Mouse (Mus musculus) limb, embryonic 12.5 days (tissue): ENCODE measurements at regions not wholly inside any gene's neighbourhood (a gene's known extent, or its start where the extent isn't known, plus 50 kb on each side); places are given as distances from the start of the nearest gene placed in this dataset.

ENCODE experiments used
- ATAC-seq: fragments of 200-750 bp; cut with Nextera tagmentation; 2 replicates; pipeline ENCODE4 v1.8.0; 2017; ENCODE audit warnings: low read depth, moderate TSS enrichment; ENCODE audit not compliant: insufficient number of reproducible peaks, insufficient read depth, low FRiP score, low TSS enrichment
- H3K27ac ChIP-seq: fragments of 300-500 bp; sonication (generic); 2 replicates; pipeline ENCODE4 v1.5.1; 2016; ENCODE audit warnings: mild to moderate bottlenecking, moderate library complexity
- H3K27me3 ChIP-seq: fragments of 300-500 bp; sonication (generic); 2 replicates; pipeline ENCODE4 v1.6.1; 2016; ENCODE audit warnings: mild to moderate bottlenecking, moderate library complexity
- H3K36me3 ChIP-seq: fragments of 300-500 bp; sonication (generic); 2 replicates; pipeline ENCODE4 v1.6.1; 2016; ENCODE audit warnings: mild to moderate bottlenecking, moderate library complexity
- H3K4me1 ChIP-seq: fragments of 300-500 bp; sonication (generic); replicated peaks from 2 replicates; pipeline ENCODE4 v1.6.1; 2016
- H3K4me2 ChIP-seq: fragments of 300-500 bp; sonication (generic); 2 replicates; pipeline ENCODE4 v1.6.1; 2016; ENCODE audit warnings: mild to moderate bottlenecking, moderate library complexity
- H3K4me3 ChIP-seq: fragments of 300-500 bp; sonication (generic); replicated peaks from 2 replicates; pipeline ENCODE4 v1.5.1; 2016; ENCODE audit warnings: mild to moderate bottlenecking
- H3K9ac ChIP-seq: fragments of 300-500 bp; sonication (generic); replicated peaks from 2 replicates; pipeline ENCODE4 v1.6.1; 2016; ENCODE audit warnings: mild to moderate bottlenecking, moderate library complexity
- H3K9me3 ChIP-seq: fragments of 300-500 bp; sonication (generic); 2 replicates; pipeline ENCODE4 v1.6.1; 2016; ENCODE audit warnings: mild to moderate bottlenecking, moderate library complexity
- WGBS: fragments of 180-500 bp; shearing (Covaris S2); methylation state at CpG from one replicate; pipeline ENCODE4 v1.1.7; 2016; 5-methylcytosine and 5-hydroxymethylcytosine counted together

DNA sequence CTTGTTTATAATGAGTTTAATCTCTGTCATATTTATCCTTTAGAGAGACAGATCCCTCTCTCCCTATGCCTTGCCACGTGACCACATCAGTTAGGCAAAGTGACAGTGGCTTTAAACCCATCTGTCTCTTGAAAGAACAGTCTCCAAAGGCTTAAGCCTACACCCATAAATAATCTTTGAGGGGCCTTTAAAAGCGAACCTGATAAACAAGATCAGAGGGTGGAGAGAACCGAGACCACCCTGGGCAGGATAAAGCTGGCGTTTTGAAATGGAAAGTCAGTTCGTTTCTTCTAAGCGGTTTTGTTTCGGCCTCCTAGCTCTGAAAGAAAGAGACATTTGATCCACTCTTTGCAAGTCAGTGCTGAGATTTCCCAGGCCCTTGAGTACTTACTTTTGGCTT, 149.5 kb downstream of the Ackr3 start:
- Histone ChIP-seq H3K9me3 (no peaks in the 10 kb centered on the region), H3K27ac (peak overlapping the region; percentile 59; the same call in 1 of the 2 replicates), H3K36me3 (no peaks in the 10 kb centered on the region), H3K27me3 (no peaks in the 10 kb centered on the region), H3K4me1 (peaks cover 69% of the 10 kb centered on the region), H3K4me2 (peak overlapping the region; percentile 24; the same call in 1 of the 2 replicates), H3K9ac (no peak overlapping the region), H3K4me3 (no peak overlapping the region)
- no peak for ATAC-seq
- 8% methylated on average over 7 of the region's 7 CpGs for WGBS

DNA sequence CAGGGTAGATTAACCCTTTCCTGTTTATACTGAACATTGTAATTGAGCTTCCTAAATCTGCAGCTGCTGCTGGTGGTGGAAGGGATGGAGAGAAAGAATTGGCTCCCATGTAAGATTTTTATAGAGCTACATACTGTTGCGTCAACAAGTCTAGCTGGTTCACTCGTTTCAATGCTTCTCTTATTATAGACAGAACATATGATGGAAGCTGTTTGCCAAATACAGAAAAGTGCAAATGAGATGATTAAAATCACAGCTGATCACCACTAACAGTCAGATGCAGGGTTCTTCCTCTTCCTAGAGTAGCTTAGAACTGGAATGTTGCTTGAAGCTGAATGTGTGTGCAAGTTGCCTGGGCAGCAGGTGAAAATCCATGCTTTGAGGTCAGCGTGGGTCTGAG, 152.8 kb downstream of the Ackr3 start:
- 59% methylated on average over 3 of the region's 3 CpGs for WGBS
- H3K4me1 ChIP-seq: peaks cover 53% of the 10 kb centered on the region
- no peaks in the 10 kb centered on the region for H3K27me3 ChIP-seq
- no peak overlapping the region for H3K4me3 ChIP-seq
- H3K9ac ChIP-seq: no peak overlapping the region
- no peaks in the 10 kb centered on the region for H3K36me3 ChIP-seq
- H3K27ac ChIP-seq: peak overlapping the region; percentile 42; the same call in 1 of the 2 replicates
- H3K9me3 ChIP-seq: no peaks in the 10 kb centered on the region
- ATAC-seq: no peak
- no peak overlapping the region for H3K4me2 ChIP-seq

DNA sequence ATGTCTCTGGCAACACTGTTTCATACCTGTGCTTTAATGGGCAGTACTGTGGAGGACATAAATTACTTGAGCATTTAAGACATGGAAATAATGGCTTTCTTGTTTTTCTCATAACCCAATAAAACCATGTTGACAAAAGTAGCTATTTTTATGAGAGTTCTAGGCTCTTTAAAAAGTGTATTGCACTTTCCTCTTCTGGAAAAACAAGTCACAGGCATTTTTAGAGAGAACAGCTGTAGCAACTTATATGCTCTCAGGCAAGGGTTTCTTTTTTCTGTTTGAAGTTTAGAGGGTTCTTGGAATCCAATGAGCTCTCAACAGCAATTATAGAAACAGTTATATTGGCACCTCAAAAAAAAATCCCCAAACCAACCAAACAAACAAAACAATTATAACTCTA, 153.6 kb downstream of the Ackr3 start:
- ATAC-seq: no peak
- peak overlapping the region; percentile 77 for H3K27ac ChIP-seq
- no peak overlapping the region for H3K4me3 ChIP-seq

DNA sequence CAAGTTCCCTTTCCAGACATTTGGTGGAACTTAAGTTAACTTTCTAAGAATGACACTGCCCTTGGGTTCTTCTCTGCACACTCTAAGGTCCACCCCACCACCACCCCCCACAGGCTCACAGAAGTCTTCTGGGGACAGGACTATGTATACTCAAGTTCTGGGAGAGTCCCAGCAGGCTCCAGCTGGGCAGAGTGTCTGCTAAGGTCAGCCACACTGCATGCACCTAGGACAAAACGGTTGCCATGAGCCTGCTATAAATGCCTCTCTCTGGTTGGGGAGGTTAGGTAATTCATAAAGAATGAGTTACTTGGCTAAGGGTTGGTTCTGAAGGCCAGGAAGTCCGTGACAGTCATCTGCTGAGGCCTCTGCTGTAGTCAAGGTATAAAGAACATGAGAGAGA, 155.2 kb downstream of the Ackr3 start:
- Histone ChIP-seq H3K36me3 (no peaks in the 10 kb centered on the region), H3K27me3 (no peaks in the 10 kb centered on the region), H3K4me3 (no peak overlapping the region), H3K4me2 (no peak overlapping the region), H3K27ac (no peak overlapping the region), H3K9ac (no peak overlapping the region), H3K9me3 (no peaks in the 10 kb centered on the region), H3K4me1 (peaks cover 33% of the 10 kb centered on the region)
- no peak for ATAC-seq
- WGBS: 73% methylated on average over 2 of the region's 2 CpGs

More for the DNA sequence above, 153.6 kb downstream of the Ackr3 start:
- H3K36me3 ChIP-seq: no peaks in the 10 kb centered on the region
- H3K27me3 ChIP-seq: no peaks in the 10 kb centered on the region
- no peaks in the 10 kb centered on the region for H3K9me3 ChIP-seq
- no peak overlapping the region for H3K4me2 ChIP-seq
- H3K9ac ChIP-seq: no peak overlapping the region
- H3K4me1 ChIP-seq: peaks cover 45% of the 10 kb centered on the region

DNA sequence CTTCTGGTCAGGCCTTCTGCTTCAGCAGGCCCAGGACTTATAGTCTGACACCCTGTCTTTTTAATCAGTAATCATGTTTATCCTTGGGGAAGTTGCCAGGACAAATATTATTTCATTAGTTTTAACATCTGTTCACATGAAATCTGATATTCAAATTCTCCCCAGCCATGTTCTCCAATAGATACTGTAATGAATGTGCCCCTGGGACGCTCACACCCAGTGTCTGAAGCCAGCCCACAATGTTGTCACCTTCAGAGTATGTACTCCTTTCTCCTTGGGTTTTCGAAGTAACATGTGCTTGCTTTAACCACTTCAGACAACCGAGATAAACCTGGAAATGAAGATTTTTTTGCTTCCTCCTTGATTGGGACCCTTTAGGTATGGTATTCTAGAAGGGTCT, 156.3 kb downstream of the Ackr3 start:
- peaks cover 39% of the 10 kb centered on the region for H3K4me1 ChIP-seq
- 90% methylated on average over 3 of the region's 3 CpGs for WGBS

DNA sequence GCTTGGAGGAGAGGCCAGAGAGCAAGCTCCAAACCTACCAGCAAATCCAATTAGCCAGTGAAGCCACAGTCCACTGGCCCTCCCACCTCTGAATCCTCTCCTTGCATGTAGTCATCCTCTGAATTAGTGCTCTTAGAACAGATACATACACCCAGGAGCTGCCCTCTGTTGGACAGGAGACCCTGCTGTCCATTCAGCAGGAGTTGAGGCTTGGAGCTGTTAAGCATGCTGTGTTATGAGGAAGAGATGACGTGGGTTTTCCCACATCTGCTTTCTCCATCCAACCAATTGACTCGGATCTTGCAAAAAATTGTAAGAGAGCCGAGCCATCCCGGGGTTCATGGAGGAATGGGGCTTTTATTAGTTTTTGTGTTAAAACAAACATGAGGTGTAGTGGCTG, 160.7 kb downstream of the Ackr3 start:
- no peak for ATAC-seq
- Histone ChIP-seq H3K4me3 (no peak overlapping the region), H3K4me1 (peaks cover 25% of the 10 kb centered on the region), H3K27me3 (no peaks in the 10 kb centered on the region), H3K9ac (no peak overlapping the region), H3K27ac (peak overlapping the region; percentile 51; the same call in 1 of the 2 replicates), H3K36me3 (no peaks in the 10 kb centered on the region), H3K9me3 (no peaks in the 10 kb centered on the region), H3K4me2 (no peak overlapping the region)
- 42% methylated on average over 4 of the region's 4 CpGs for WGBS

More for the DNA sequence above, 156.3 kb downstream of the Ackr3 start:
- Histone ChIP-seq H3K36me3 (no peaks in the 10 kb centered on the region), H3K27me3 (no peaks in the 10 kb centered on the region), H3K4me2 (no peak overlapping the region), H3K9ac (no peak overlapping the region), H3K27ac (no peak overlapping the region), H3K4me3 (no peak overlapping the region), H3K9me3 (no peaks in the 10 kb centered on the region)
- no peak for ATAC-seq

DNA sequence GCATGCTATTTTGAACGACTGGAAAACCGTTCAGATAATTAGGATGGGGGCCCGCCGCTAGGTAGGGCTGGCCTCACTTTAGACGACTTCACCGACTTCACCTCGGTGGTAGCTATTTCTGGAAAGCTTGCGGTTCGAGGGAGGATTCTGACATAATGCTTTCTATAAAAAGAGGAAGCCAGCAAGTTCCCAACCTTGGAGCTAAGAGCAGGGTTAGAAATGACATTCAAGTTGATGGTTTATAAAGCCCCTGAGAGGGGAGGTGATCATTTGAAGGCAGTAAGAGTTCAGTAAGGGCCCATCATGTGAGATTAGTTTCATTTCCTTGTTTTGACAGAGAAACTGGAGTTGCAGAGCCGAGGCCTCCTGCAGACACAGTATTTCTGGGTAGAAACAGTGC, 164.8 kb downstream of the Ackr3 start:
- Histone ChIP-seq H3K27ac (no peak overlapping the region), H3K27me3 (no peaks in the 10 kb centered on the region), H3K9ac (no peak overlapping the region), H3K4me2 (no peak overlapping the region), H3K9me3 (peaks cover 6% of the 10 kb centered on the region), H3K4me1 (peaks cover 22% of the 10 kb centered on the region), H3K4me3 (no peak overlapping the region), H3K36me3 (no peaks in the 10 kb centered on the region)
- ATAC-seq: no peak
- WGBS: 80% methylated on average over 10 of the region's 10 CpGs

DNA sequence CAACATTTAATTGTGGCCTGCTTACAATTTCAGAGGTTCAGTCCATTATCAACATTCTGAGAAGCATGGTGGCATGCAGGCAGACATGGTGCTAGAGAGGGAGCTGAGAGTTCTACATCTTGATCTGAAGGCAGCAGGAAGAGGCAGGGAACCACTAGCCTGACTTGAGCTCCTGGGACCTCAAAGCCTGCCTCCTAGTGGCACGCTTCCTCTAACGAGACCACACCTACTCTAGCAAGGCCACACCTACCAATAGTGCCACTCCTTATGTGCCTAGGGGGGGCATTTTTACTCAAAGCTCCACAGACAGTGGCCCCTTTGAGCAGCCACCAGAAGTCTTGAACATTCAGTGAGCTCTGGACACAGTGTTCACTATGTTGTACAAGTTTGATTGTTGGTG, 165.5 kb downstream of the Ackr3 start:
- Histone ChIP-seq H3K27ac (no peak overlapping the region), H3K9ac (no peak overlapping the region), H3K4me2 (no peak overlapping the region), H3K9me3 (peaks cover 6% of the 10 kb centered on the region), H3K4me3 (no peak overlapping the region), H3K4me1 (peaks cover 19% of the 10 kb centered on the region), H3K36me3 (no peaks in the 10 kb centered on the region), H3K27me3 (no peaks in the 10 kb centered on the region)
- ATAC-seq: no peak
- WGBS: 70% methylated on average over 2 of the region's 2 CpGs

DNA sequence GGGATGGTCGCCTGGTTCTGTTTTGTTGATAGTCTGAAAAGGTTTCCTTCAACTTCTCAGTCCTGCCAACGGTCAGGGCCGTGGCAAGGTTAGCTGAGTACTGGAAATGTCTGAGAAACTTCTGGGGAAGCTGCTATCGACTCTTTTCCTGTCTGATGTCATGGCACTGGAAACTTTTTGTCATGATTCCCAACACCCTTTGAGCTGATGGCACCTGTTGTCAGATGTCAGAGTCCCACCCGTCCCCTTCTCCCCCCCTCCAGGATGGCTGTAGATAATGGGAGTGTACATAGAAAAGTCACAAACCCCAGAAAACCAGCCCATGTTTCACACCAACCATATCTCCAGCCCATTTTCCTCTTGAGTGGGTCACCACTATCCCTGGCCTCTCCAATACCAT, 167.0 kb downstream of the Ackr3 start:
- Histone ChIP-seq H3K36me3 (no peaks in the 10 kb centered on the region), H3K4me3 (no peak overlapping the region), H3K27ac (no peak overlapping the region), H3K27me3 (no peaks in the 10 kb centered on the region), H3K4me2 (no peak overlapping the region), H3K4me1 (peaks cover 13% of the 10 kb centered on the region), H3K9me3 (peaks cover 6% of the 10 kb centered on the region), H3K9ac (no peak overlapping the region)
- no peak for ATAC-seq
- 83% methylated on average over 5 of the region's 5 CpGs for WGBS

DNA sequence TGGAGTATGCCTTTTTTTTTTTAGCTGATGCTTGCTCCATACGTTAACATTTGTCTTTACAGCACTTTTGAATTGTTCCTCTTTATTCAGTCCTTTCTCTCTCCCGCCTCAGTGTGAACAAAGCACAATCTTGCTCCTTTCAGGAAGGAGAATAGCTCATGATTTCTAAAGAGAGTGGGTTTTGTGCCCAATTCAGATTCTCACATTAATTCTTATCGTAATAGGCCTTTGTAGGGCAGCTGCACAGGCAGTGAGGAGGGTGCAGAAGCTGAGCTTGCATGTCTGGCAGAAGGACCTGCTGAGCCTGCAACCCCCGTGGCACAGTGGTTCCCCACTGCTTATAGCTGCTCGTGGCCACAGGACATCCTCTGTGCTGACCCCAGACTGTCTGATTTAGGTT, 169.2 kb downstream of the Ackr3 start:
- Histone ChIP-seq H3K9me3 (peaks cover 6% of the 10 kb centered on the region), H3K4me3 (no peak overlapping the region), H3K9ac (no peak overlapping the region), H3K4me2 (no peak overlapping the region), H3K27ac (no peak overlapping the region), H3K36me3 (no peaks in the 10 kb centered on the region), H3K27me3 (peaks cover 3% of the 10 kb centered on the region; the same call in 1 of the 2 replicates), H3K4me1 (peaks cover 13% of the 10 kb centered on the region)
- ATAC-seq: no peak
- WGBS: 87% methylated on average over 5 of the region's 5 CpGs

DNA sequence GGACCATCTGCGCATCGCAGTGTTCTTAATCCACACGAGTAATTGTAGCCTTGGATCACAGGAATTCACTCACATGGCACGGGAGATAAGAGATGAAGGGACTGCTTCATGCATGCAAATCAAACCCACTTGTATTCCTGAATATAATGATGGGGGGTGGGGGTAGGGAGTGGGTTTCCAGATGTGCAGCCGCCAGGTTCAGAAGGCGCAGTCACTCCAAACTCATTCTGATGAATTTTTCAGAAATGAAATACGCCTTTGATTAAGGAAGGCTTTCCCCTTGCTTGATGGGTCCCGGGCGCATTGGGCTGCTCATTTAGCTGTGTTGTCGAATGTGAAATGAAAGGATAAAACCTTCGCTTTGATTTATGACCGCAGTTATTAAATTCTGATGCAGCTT, 170.7 kb downstream of the Ackr3 start:
- no peak overlapping the region for H3K4me3 ChIP-seq
- no peaks in the 10 kb centered on the region for H3K36me3 ChIP-seq
- H3K27me3 ChIP-seq: peaks cover 3% of the 10 kb centered on the region; the same call in 1 of the 2 replicates
- no peak overlapping the region for H3K4me2 ChIP-seq
- 0 out of 2 replicates have a peak, but pooled peaks have one; percentile 48 for ATAC-seq
- peaks cover 6% of the 10 kb centered on the region for H3K9me3 ChIP-seq
- WGBS: 48% methylated on average over 12 of the region's 12 CpGs
- H3K4me1 ChIP-seq: peaks cover 17% of the 10 kb centered on the region
- H3K27ac ChIP-seq: no peak overlapping the region
- H3K9ac ChIP-seq: no peak overlapping the region

DNA sequence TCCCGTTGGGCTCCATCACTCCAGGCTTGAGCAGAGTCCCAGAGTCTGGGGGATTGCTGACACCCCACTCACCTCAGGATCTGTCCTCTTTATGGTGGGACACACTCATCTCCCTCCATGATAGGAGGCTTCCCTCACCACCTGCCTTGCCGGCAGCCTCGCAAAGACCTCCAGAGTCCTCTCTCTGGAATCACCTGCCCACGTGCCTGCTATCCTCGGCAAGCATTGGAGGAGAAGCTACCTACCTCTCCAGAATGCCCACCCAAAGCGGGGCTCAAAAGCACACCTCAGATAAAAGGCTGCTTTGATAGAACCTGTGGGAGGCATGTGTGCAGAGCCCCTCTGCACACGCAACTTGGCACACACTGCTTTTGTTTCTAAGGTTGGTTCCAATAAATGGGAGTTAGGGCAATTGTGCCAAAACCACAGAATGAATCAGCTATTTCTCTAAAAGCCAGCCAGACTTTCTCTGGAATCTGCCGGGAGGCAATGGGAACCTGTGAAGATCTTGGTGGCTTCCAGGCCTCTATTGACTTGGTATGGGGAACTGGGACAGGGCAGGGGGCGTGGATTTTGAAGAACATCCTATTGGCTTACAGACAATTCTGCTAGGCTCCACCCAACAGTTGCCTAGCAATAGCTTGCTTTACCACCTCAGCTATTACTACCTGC, 176.4 kb downstream of the Ackr3 start:
- no peak overlapping the region for H3K4me3 ChIP-seq
- WGBS: 84% methylated on average over 9 of the region's 9 CpGs
- no peak overlapping the region for H3K27ac ChIP-seq
- no peak overlapping the region for H3K9ac ChIP-seq
- peaks cover 5% of the 10 kb centered on the region; the same call in 1 of the 2 replicates for H3K4me1 ChIP-seq
- H3K36me3 ChIP-seq: no peaks in the 10 kb centered on the region
- H3K27me3 ChIP-seq: peaks cover 3% of the 10 kb centered on the region; the same call in 1 of the 2 replicates
- no peak for ATAC-seq
- no peaks in the 10 kb centered on the region for H3K9me3 ChIP-seq
- no peak overlapping the region for H3K4me2 ChIP-seq
